Mouse (Mus musculus): ENCODE results near the gene Lgr6.
A peak's percentile ranks its signal among the peaks of the same experiment; 100 is the strongest.

The Lgr6 gene

GRCm38 (mm10) chr1:134947590-134947989 lies 157.5 kb downstream of the Lgr6 start:
- no peak for DNase-seq

GRCm38 (mm10) chr1:134942898-134943297 lies 162.2 kb downstream of the Lgr6 start:
- no peak for DNase-seq

GRCm38 (mm10) chr1:134940863-134941262 lies 164.2 kb downstream of the Lgr6 start:
- peak in 1 of 2 experiments; percentile 13 for DNase-seq

GRCm38 (mm10) chr1:134938233-134938632 lies 166.8 kb downstream of the Lgr6 start:
- DNase-seq: no peak

- no peak for DNase-seq
These were observed 168.7 kb downstream of the Lgr6 start for GRCm38 (mm10) chr1:134936335-134936734.
